Mouse (Mus musculus) C2C12 (cell line): Measurements from ENCODE around the gene Sgpp1.

ENCODE experiments used
- CTCF ChIP-seq: IDR thresholded peaks from one replicate; pipeline ENCODE4 v1.5.1; 2011; ENCODE audit not compliant: control insufficient read depth, insufficient read depth, insufficient read length
- MAX ChIP-seq: IDR thresholded peaks from one replicate; pipeline ENCODE4 v1.6.1; 2011; ENCODE audit warnings: mild to moderate bottlenecking, control low read depth
- MYOD1 ChIP-seq: IDR thresholded peaks from one replicate; pipeline ENCODE4 v1.6.1; 2011; ENCODE audit warnings: low read depth; ENCODE audit not compliant: control insufficient read depth, insufficient read length
- MYOG ChIP-seq: IDR thresholded peaks from one replicate; pipeline ENCODE4 v1.6.1; 2011; ENCODE audit not compliant: control insufficient read depth, insufficient read length; ENCODE audit errors: extremely low read depth
- USF1 ChIP-seq: IDR thresholded peaks from one replicate; pipeline ENCODE4 v1.6.1; 2011; ENCODE audit warnings: low read depth, mild to moderate bottlenecking, control low read depth, moderate library complexity

- no peak for TF ChIP-seq CTCF
- no peak for TF ChIP-seq MYOG
- no peak for TF ChIP-seq MAX
- TF ChIP-seq MYOD1 = no peak
- no peak for TF ChIP-seq USF1
Observed at GRCm38 (mm10) chr12:75781995-75782394, 46.5 kb upstream of the Sgpp1 start.
